Mouse (Mus musculus) neural tube, embryonic 13.5 days (tissue): ENCODE results near the gene Adk. TPM values are rescaled to one million over a fixed set of nuclear protein-coding genes. Genes with fewer than 3 reads are reported as not detected.

Source experiments
- ATAC-seq: fragments of 200-750 bp; cut with Nextera tagmentation; 2 replicates; pipeline ENCODE4 v1.8.0; 2017; ENCODE audit warnings: low read depth, mild to moderate bottlenecking, moderate TSS enrichment, moderate library complexity
- H3K27ac ChIP-seq: fragments of 300-500 bp; sonication (generic); replicated peaks from 2 replicates; pipeline ENCODE4 v1.5.1; 2015; ENCODE audit warnings: moderate library complexity, mild to moderate bottlenecking, inconsistent platforms
- H3K27me3 ChIP-seq: fragments of 300-500 bp; sonication (generic); 2 replicates; pipeline ENCODE4 v1.6.1; 2015; ENCODE audit warnings: mild to moderate bottlenecking, inconsistent platforms
- H3K36me3 ChIP-seq: fragments of 300-500 bp; sonication (generic); 2 replicates; pipeline ENCODE4 v1.6.1; 2015; ENCODE audit warnings: mild to moderate bottlenecking, inconsistent platforms
- H3K4me1 ChIP-seq: fragments of 300-500 bp; sonication (generic); replicated peaks from 2 replicates; pipeline ENCODE4 v1.6.1; 2015; ENCODE audit warnings: inconsistent platforms
- H3K4me2 ChIP-seq: fragments of 300-500 bp; sonication (generic); 2 replicates; pipeline ENCODE4 v1.6.1; 2015; ENCODE audit warnings: inconsistent platforms, mild to moderate bottlenecking, moderate library complexity
- H3K4me3 ChIP-seq: fragments of 300-500 bp; sonication (generic); 2 replicates; pipeline ENCODE4 v1.5.1; 2015; ENCODE audit warnings: mild to moderate bottlenecking, inconsistent platforms
- H3K9ac ChIP-seq: fragments of 300-500 bp; sonication (generic); 2 replicates; pipeline ENCODE4 v1.6.1; 2015; ENCODE audit warnings: moderate library complexity, mild to moderate bottlenecking, inconsistent platforms
- H3K9me3 ChIP-seq: fragments of 300-500 bp; sonication (generic); 2 replicates; pipeline ENCODE4 v1.6.1; 2016; ENCODE audit warnings: inconsistent platforms
- WGBS: fragments of 180-500 bp; shearing (Covaris S2); methylation state at CpG from one replicate; pipeline ENCODE4 v1.1.7; 2015; 5-methylcytosine and 5-hydroxymethylcytosine counted together
- polyA plus RNA-seq: library from polyadenylated mRNA; unstranded; fragments of >200 nt; fragmentation: Nextera tagmentation; extraction: Ambion mirVana; gene quantifications from 2 replicates; pipeline ENCODE4 v1.2.1, GENCODE M21; 2015

Gene Adk
- polyA plus RNA-seq, 1 experiment from 2014 or later: 39.0 TPM

DNA sequence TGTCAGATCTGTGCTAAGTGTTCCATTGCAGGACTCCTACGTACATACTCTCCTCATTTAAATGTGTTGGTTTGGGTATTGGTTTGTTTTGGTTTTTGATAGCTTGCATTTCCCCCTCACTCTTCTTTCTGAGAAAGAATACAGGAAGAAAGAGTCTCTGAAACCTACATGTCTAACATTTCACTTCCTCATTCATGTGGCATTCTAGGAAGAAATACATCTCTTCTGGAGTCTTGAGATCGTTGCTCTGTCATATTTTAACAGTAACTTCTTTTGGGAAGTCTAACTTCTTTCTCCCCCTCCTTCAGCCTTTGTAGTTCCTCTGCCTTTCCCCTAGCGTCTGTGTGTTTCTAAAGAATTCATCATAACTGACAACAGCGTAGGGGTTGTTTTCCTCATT is 247.4 kb downstream of the Adk start:
- H3K4me2 ChIP-seq: no peak overlapping the region
- 81% methylated on average over 4 of the region's 4 CpGs for WGBS

GRCm38 (mm10) chr14:21304815-21305214 is 252.4 kb downstream of the Adk start:
- H3K27me3 ChIP-seq: no peaks in the 10 kb centered on the region
- no peak overlapping the region for H3K4me3 ChIP-seq
- H3K4me1 ChIP-seq: peaks cover 4% of the 10 kb centered on the region; the same call in 1 of the 2 replicates
- H3K4me2 ChIP-seq: no peak overlapping the region
- H3K9ac ChIP-seq: no peak overlapping the region
- no peak overlapping the region for H3K27ac ChIP-seq
- no peaks in the 10 kb centered on the region for H3K36me3 ChIP-seq
- no peaks in the 10 kb centered on the region for H3K9me3 ChIP-seq
- no peak for ATAC-seq
- 88% methylated on average over 1 of the region's 1 CpGs for WGBS

More for the DNA sequence above, 247.4 kb downstream of the Adk start:
- H3K4me1 ChIP-seq: peaks cover 4% of the 10 kb centered on the region; the same call in 1 of the 2 replicates
- no peak for ATAC-seq
- no peaks in the 10 kb centered on the region for H3K9me3 ChIP-seq
- no peaks in the 10 kb centered on the region for H3K27me3 ChIP-seq
- no peaks in the 10 kb centered on the region for H3K36me3 ChIP-seq
- H3K27ac ChIP-seq: no peak overlapping the region
- no peak overlapping the region for H3K4me3 ChIP-seq
- H3K9ac ChIP-seq: no peak overlapping the region

DNA sequence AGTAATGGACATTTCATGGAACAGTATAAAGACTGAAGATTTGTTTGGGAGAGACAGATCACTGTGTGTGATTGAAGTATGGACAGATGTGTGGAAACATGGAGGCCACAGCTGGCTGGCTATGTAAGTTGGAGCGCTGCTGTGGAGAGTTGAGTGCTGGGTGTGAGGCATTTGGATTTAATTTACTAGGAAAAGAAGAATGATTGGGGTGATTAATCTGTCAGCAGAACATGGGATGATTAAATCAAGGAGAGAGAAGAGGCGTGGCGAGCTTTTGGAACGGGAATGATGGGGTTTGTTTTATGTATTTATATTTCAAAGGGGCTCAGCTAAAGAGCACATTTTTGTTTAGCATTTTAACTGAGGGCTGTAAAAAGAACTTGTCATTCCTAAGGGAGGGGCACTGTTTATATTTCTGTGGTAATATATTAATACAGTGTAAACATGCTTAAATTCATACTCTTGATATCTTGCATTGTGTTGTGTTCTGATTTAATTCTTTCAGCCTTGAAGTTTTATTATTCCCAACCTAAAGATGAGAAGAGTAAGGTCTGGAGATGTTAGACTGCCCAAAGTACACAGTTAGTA is 256.1 kb downstream of the Adk start:
- Histone ChIP-seq H3K9ac (no peak overlapping the region), H3K36me3 (no peaks in the 10 kb centered on the region), H3K27ac (no peak overlapping the region), H3K4me2 (no peak overlapping the region), H3K9me3 (no peaks in the 10 kb centered on the region), H3K4me1 (no peaks in the 10 kb centered on the region; the same call in 1 of the 2 replicates), H3K4me3 (no peak overlapping the region), H3K27me3 (no peaks in the 10 kb centered on the region)
- no peak for ATAC-seq
- whole genome bisulfite sequencing: 53% methylated on average over 4 of the region's 4 CpGs

- no peak for ATAC-seq
- Histone ChIP-seq H3K4me3 (no peak overlapping the region), H3K9ac (no peak overlapping the region), H3K9me3 (no peaks in the 10 kb centered on the region), H3K27me3 (no peaks in the 10 kb centered on the region), H3K36me3 (no peaks in the 10 kb centered on the region), H3K4me2 (no peak overlapping the region), H3K27ac (no peak overlapping the region), H3K4me1 (no peaks in the 10 kb centered on the region)
- WGBS: 87% methylated on average over 5 of the region's 5 CpGs
Observed at GRCm38 (mm10) chr14:21310530-21310929, 258.2 kb downstream of the Adk start.

- no peak overlapping the region for H3K27ac ChIP-seq
- H3K9ac ChIP-seq: no peak overlapping the region
- no peak for ATAC-seq
- H3K4me3 ChIP-seq: no peak overlapping the region
- no peaks in the 10 kb centered on the region for H3K36me3 ChIP-seq
- no peaks in the 10 kb centered on the region for H3K27me3 ChIP-seq
- no peaks in the 10 kb centered on the region for H3K4me1 ChIP-seq
- no peaks in the 10 kb centered on the region for H3K9me3 ChIP-seq
- 78% methylated on average over 11 of the region's 11 CpGs for WGBS
- no peak overlapping the region for H3K4me2 ChIP-seq
Observed at GRCm38 (mm10) chr14:21313561-21314342, 261.4 kb downstream of the Adk start.

DNA sequence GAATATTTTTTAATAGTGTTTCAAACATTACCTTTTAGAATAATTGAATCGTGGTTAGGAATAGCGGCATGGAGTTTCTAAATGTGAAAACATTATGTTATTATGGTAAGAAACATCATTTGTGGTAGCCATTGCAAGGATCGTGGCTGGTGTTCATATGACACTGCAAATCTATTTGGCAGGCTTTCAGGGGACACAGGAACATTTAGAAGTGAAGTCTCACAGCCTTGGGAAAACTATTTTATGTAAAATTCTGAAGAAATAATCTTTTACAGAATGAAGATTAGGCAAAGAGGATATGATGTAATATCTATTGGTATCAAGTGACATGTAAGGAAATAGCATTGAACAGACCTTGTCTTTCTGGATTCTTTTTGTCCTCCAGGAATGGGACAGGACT is 262.1 kb downstream of the Adk start:
- H3K4me2 ChIP-seq: no peak overlapping the region
- no peaks in the 10 kb centered on the region for H3K4me1 ChIP-seq
- no peak overlapping the region for H3K4me3 ChIP-seq
- H3K9me3 ChIP-seq: no peaks in the 10 kb centered on the region
- H3K36me3 ChIP-seq: no peaks in the 10 kb centered on the region
- 86% methylated on average over 3 of the region's 3 CpGs for WGBS
- no peak overlapping the region for H3K27ac ChIP-seq
- ATAC-seq: no peak
- no peaks in the 10 kb centered on the region for H3K27me3 ChIP-seq
- no peak overlapping the region for H3K9ac ChIP-seq

DNA sequence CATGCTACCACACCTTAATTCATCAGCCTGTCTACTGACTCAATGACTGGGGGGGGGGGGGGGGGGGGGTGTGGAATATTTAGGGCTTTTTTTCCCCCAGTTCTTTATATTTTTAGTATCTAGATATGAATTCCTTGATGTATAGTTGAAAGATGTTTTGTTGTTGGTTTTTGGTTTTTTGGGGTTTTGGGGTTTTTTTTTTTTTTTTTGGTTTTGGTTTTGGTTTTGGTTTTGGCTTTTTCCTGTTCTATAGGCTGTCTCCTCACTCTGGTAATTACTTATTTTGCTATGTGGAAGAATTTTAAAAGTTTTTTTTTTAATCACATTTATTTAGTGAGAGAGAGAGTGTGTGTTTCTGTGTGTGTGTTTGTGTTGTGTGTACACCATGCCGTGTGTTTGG is 282.5 kb downstream of the Adk start:
- no peak overlapping the region for H3K4me2 ChIP-seq
- no peaks in the 10 kb centered on the region for H3K27me3 ChIP-seq
- no peak overlapping the region for H3K9ac ChIP-seq
- H3K36me3 ChIP-seq: no peaks in the 10 kb centered on the region
- H3K27ac ChIP-seq: no peak overlapping the region
- H3K4me3 ChIP-seq: no peak overlapping the region
- no peak for ATAC-seq
- no peaks in the 10 kb centered on the region for H3K9me3 ChIP-seq
- WGBS: 100% methylated on average over 1 of the region's 1 CpGs
- peaks cover 13% of the 10 kb centered on the region for H3K4me1 ChIP-seq

GRCm38 (mm10) chr14:21335691-21336314 is 283.4 kb downstream of the Adk start:
- Histone ChIP-seq H3K27ac (peak overlapping the region; percentile 65), H3K4me2 (no peak overlapping the region), H3K9ac (no peak overlapping the region), H3K4me1 (peaks cover 13% of the 10 kb centered on the region), H3K4me3 (no peak overlapping the region), H3K27me3 (no peaks in the 10 kb centered on the region), H3K36me3 (no peaks in the 10 kb centered on the region), H3K9me3 (no peaks in the 10 kb centered on the region)
- peak; percentile 56 for ATAC-seq
- 48% methylated on average over 11 of the region's 11 CpGs for WGBS

DNA sequence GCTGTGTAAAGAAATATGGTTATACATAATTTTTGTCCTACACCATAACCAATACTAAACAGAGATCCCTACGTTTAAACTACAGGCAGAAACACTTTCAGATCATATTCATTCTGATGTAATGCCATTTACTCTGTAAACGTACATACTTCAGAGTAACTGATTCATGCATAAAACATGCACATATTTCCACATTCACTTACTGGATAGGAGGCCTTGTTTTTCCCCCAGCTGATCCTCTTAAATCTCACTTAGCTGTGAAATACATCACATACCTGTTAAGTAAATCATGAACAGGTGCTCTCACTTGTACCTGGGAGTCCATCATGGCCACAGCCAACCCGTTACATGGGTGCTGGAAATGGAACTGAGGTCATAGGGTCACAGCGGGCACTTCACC is 285.6 kb downstream of the Adk start:
- Histone ChIP-seq H3K9ac (no peak overlapping the region), H3K36me3 (no peaks in the 10 kb centered on the region), H3K9me3 (no peaks in the 10 kb centered on the region), H3K4me3 (no peak overlapping the region), H3K27me3 (no peaks in the 10 kb centered on the region), H3K4me1 (peaks cover 13% of the 10 kb centered on the region), H3K4me2 (no peak overlapping the region), H3K27ac (no peak overlapping the region)
- WGBS: 76% methylated on average over 4 of the region's 4 CpGs
- ATAC-seq: no peak

GRCm38 (mm10) chr14:21341195-21341594 is 288.8 kb downstream of the Adk start:
- Histone ChIP-seq H3K36me3 (no peaks in the 10 kb centered on the region), H3K4me1 (peaks cover 3% of the 10 kb centered on the region; the same call in 1 of the 2 replicates), H3K4me3 (no peak overlapping the region), H3K9ac (no peak overlapping the region), H3K9me3 (no peaks in the 10 kb centered on the region), H3K4me2 (no peak overlapping the region), H3K27ac (no peak overlapping the region), H3K27me3 (no peaks in the 10 kb centered on the region)
- WGBS: 65% methylated on average over 1 of the region's 1 CpGs
- no peak for ATAC-seq

DNA sequence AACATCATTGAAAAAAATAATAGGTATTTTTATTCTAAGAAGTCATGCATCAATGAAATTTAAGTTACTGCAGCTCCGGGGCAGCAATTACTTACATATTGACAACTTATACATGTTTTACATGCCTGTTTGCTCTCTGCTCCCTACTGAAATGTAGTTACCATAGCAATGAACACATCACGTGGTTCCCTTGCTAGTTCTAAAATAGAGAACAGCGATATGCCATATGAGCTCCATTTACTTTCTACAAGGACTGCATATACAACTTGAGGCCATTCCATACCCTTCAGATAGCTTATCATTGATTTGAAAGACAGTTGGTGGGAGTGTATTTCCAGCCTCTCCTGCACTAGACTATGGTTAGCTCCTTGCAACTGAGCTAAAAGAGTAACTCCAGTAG is 290.6 kb downstream of the Adk start:
- no peaks in the 10 kb centered on the region for H3K9me3 ChIP-seq
- no peaks in the 10 kb centered on the region for H3K36me3 ChIP-seq
- WGBS: 76% methylated on average over 3 of the region's 3 CpGs
- H3K4me2 ChIP-seq: no peak overlapping the region
- no peak for ATAC-seq
- no peaks in the 10 kb centered on the region for H3K27me3 ChIP-seq
- no peak overlapping the region for H3K9ac ChIP-seq
- H3K4me1 ChIP-seq: no peaks in the 10 kb centered on the region
- H3K4me3 ChIP-seq: no peak overlapping the region
- H3K27ac ChIP-seq: no peak overlapping the region

GRCm38 (mm10) chr14:21344896-21345295 is 292.5 kb downstream of the Adk start:
- H3K4me1 ChIP-seq: no peaks in the 10 kb centered on the region
- H3K4me2 ChIP-seq: no peak overlapping the region
- H3K27me3 ChIP-seq: no peaks in the 10 kb centered on the region
- H3K4me3 ChIP-seq: no peak overlapping the region
- ATAC-seq: no peak
- no peak overlapping the region for H3K9ac ChIP-seq
- no peak overlapping the region for H3K27ac ChIP-seq
- no peaks in the 10 kb centered on the region for H3K9me3 ChIP-seq
- 91% methylated on average over 6 of the region's 6 CpGs for WGBS
- H3K36me3 ChIP-seq: no peaks in the 10 kb centered on the region
